ENCODE assay signal across 8 mouse cellular contexts in genomic region chrX:169997456-169997853, GRCm38 (mm10). TPM values are rescaled to one million over a fixed set of nuclear protein-coding genes. Genes with fewer than 3 reads are reported as not detected.
DNase-seq lines count a peak whose midpoint lies in the region; ATAC-seq and TF ChIP-seq lines count a peak whose summit lies in the region.
"Not testable (repeated sequence)": the region's sequence is repeated elsewhere in the genome, so short reads cannot be mapped to it uniquely, and the experiment has no call there.

No protein-coding gene starts in this region.

- H3K9me3 ChIP-seq in forebrain, embryonic 14.5 days (replicated peaks; ENCODE audit: control insufficient read depth, low read length), result peaks cover 48% of the 10 kb centered on the region
- H3K9me3 ChIP-seq in heart, embryonic 14.5 days (ENCODE audit: control insufficient read depth, low read length), result peaks cover 54% of the 10 kb centered on the region
- peaks cover 12% of the 10 kb centered on the region for H3K9me3 ChIP-seq in intestine, embryonic 16.5 days (ENCODE audit: control insufficient read depth, low read length)
- peaks cover 23% of the 10 kb centered on the region for H3K9me3 ChIP-seq in liver, embryonic 11.5 days (ENCODE audit: control insufficient read depth, low read length)

- H3K79me2 ChIP-seq in C2C12 (ENCODE audit: control insufficient read depth, insufficient read depth), result not testable (repeated sequence)

- peak overlapping the region; percentile 74 for H3K27ac ChIP-seq in forebrain, embryonic 14.5 days (ENCODE audit: low read depth, low read length)
- peak overlapping the region in 1 of 2 experiments; percentile 34; a peak in 3 of 4 replicates for H3K27ac ChIP-seq in heart, embryonic 14.5 days (replicated peaks in 1 of 2; ENCODE audit: control insufficient read depth in 1 of 2, insufficient read depth in 1 of 2, low read depth in 2 of 2, low read length in 2 of 2)
- not testable (repeated sequence) for H3K27ac ChIP-seq in intestine, embryonic 16.5 days (ENCODE audit: low read length)
- H3K27ac ChIP-seq in liver, embryonic 11.5 days (ENCODE audit: low read depth, low read length), result peak overlapping the region; percentile 32; the same call in 1 of the 2 replicates

- peak overlapping the region; percentile 34 for H3K4me3 ChIP-seq in C2C12 (ENCODE audit: insufficient read depth, poor library complexity, severe bottlenecking)
- H3K4me3 ChIP-seq in forebrain, embryonic 14.5 days (ENCODE audit: low read depth, low read length), result peak overlapping the region; percentile 31
- H3K4me3 ChIP-seq in heart, embryonic 14.5 days (ENCODE audit: control insufficient read depth in 1 of 2, insufficient read depth in 1 of 2, low read depth in 1 of 2, low read length in 2 of 2), result peak overlapping the region; percentile 48 to 56
- peak overlapping the region; percentile 46 for H3K4me3 ChIP-seq in intestine, embryonic 16.5 days (ENCODE audit: low read length)
- peak overlapping the region; percentile 48 for H3K4me3 ChIP-seq in liver, embryonic 11.5 days (ENCODE audit: low read depth, low read length)

- DNase-seq in cerebellum, adult 9-10 months, result peak; percentile 66
- DNase-seq in forebrain, embryonic 14.5 days (ENCODE audit: low spot score), result peak; percentile 11
- not testable (repeated sequence) for DNase-seq in liver, embryonic 11.5 days (ENCODE audit: low spot score)
- peak; percentile 80 for DNase-seq in right cerebral cortex, postnatal 4 days

- not testable (repeated sequence) for TF ChIP-seq CTCF in C2C12 (IDR thresholded peaks at IDR 0.05; ENCODE audit: control insufficient read depth, insufficient read depth, insufficient read length)

- H3ac ChIP-seq in C2C12 (ENCODE audit: control insufficient read depth, insufficient read length, low read depth), result peak overlapping the region; percentile 77

- not testable (repeated sequence) for H3K36me3 ChIP-seq in C2C12 (ENCODE audit: control insufficient read depth, insufficient read depth); forebrain, embryonic 14.5 days (ENCODE audit: control insufficient read depth, insufficient read depth, low read length); heart, embryonic 14.5 days (ENCODE audit: control insufficient read depth, insufficient read depth, low read length); intestine, embryonic 16.5 days (ENCODE audit: control insufficient read depth, insufficient read depth, low read length); liver, embryonic 11.5 days (ENCODE audit: control insufficient read depth, insufficient read depth, low read length)

- not testable (repeated sequence) for H3K79me3 ChIP-seq in C2C12 (ENCODE audit: low read depth)

- H3K4me1 ChIP-seq in forebrain, embryonic 14.5 days (ENCODE audit: control insufficient read depth, insufficient read depth, low read length); heart, embryonic 14.5 days (ENCODE audit: control insufficient read depth in 2 of 2, insufficient read depth in 2 of 2, low read length in 2 of 2); intestine, embryonic 16.5 days (ENCODE audit: control insufficient read depth, insufficient read depth, low read length); liver, embryonic 11.5 days (replicated peaks; ENCODE audit: control insufficient read depth, insufficient read depth, low read length): not testable (repeated sequence)

- peak overlapping the region; percentile 69 for H3K4me2 ChIP-seq in forebrain, embryonic 14.5 days (ENCODE audit: low read length)
- H3K4me2 ChIP-seq in heart, embryonic 14.5 days (ENCODE audit: low read length), result peak overlapping the region; percentile 94
- peak overlapping the region; percentile 61 for H3K4me2 ChIP-seq in intestine, embryonic 16.5 days (ENCODE audit: low read depth, low read length)
- peak overlapping the region; percentile 82 for H3K4me2 ChIP-seq in liver, embryonic 11.5 days

- not testable (repeated sequence) for H3K27me3 ChIP-seq in C2C12 (ENCODE audit: control insufficient read depth, insufficient read depth, insufficient read length); forebrain, embryonic 14.5 days (replicated peaks; ENCODE audit: control insufficient read depth, insufficient read depth, low read length); heart, embryonic 14.5 days (ENCODE audit: control insufficient read depth, insufficient read depth, low read length); intestine, embryonic 16.5 days (replicated peaks; ENCODE audit: control insufficient read depth, insufficient read depth, low read length); liver, embryonic 11.5 days (replicated peaks; ENCODE audit: control insufficient read depth, insufficient read depth, low read length)

- H3K9ac ChIP-seq in forebrain, embryonic 14.5 days (ENCODE audit: low read length), result peak overlapping the region; percentile 38
- H3K9ac ChIP-seq in heart, embryonic 14.5 days (ENCODE audit: low read length), result peak overlapping the region; percentile 67
- peak overlapping the region; percentile 48 for H3K9ac ChIP-seq in intestine, embryonic 16.5 days (ENCODE audit: low read depth, low read length)
- H3K9ac ChIP-seq in liver, embryonic 11.5 days (ENCODE audit: low read depth, low read length), result peak overlapping the region; percentile 48; the same call in 1 of the 2 replicates

- not testable (repeated sequence) for ATAC-seq in forebrain, embryonic 14.5 days; intestine, embryonic 16.5 days; liver, embryonic 11.5 days (replicated peaks; ENCODE audit: low FRiP score)
- ATAC-seq in heart, embryonic 14.5 days (ENCODE audit: insufficient number of reproducible peaks, insufficient read depth, low FRiP score, low read depth), result peak; percentile 13; the same call in 1 of the 2 replicates
- ATAC-seq in megakaryocyte progenitor cell, adult 5-6 weeks (replicated peaks; ENCODE audit: poor library complexity), result peak; percentile 2

- 53% methylated on average over 40 of the region's 40 CpGs for WGBS in forebrain, embryonic 14.5 days
- 56% methylated on average over 40 of the region's 40 CpGs for WGBS in heart, embryonic 14.5 days
- 9% methylated on average over 10 of the region's 40 CpGs for WGBS in intestine, embryonic 16.5 days
- WGBS in liver, embryonic 11.5 days, result 37% methylated on average over 40 of the region's 40 CpGs

RNA-seq across cellular contexts. Expression of gene Gm21887, which starts 12.0 kb away (rescaled TPM):
- 42.3 TPM for polyA plus RNA-seq in C2C12 (2012; fragmentation: generic; extraction: Trizol)
- polyA plus RNA-seq in forebrain, embryonic 14.5 days (2014; fragmentation: Nextera tagmentation; extraction: Ambion mirVana), result 77.4 and 108 TPM in 2 replicates
- polyA plus RNA-seq in heart, embryonic 14.5 days (2014; fragmentation: Nextera tagmentation; extraction: Ambion mirVana), result 181 and 228 TPM in 2 replicates
- 111 and 149 TPM in 2 replicates for polyA plus RNA-seq in intestine, embryonic 16.5 days (2015; fragmentation: Nextera tagmentation; extraction: Ambion mirVana)
- polyA plus RNA-seq in liver, embryonic 11.5 days (2014; fragmentation: Nextera tagmentation; extraction: Ambion mirVana), result 217 and 306 TPM in 2 replicates
- 69.2 and 81.4 TPM in 2 replicates for total RNA-seq in megakaryocyte progenitor cell, adult 5-6 weeks (2015)
- total RNA-seq in megakaryocyte progenitor cell, adult 5-6 weeks (2017), result 171 and 231 TPM in 2 replicates
